Mouse (Mus musculus) kidney, adult 2 months (tissue): ENCODE data around the gene Stxbp6. TPM values are rescaled to one million over a fixed set of nuclear protein-coding genes. Genes with fewer than 3 reads are reported as not detected.
"Not testable (repeated sequence)": the region's sequence is repeated elsewhere in the genome, so short reads cannot be mapped to it uniquely, and the experiment has no call there.

Experiments used
- DNase-seq: peaks from one replicate; pipeline ENCODE4 v3.0.0; 2021
- H3K27ac ChIP-seq: fragments of 200-500 bp; 2 replicates; pipeline ENCODE4 v1.5.1; 2012; ENCODE audit warnings: low read depth, low read length, control low read depth, inconsistent platforms; ENCODE audit not compliant: insufficient read depth
- H3K27me3 ChIP-seq: fragments of 200-500 bp; replicated peaks from 2 replicates; pipeline ENCODE4 v1.6.1; 2012; ENCODE audit warnings: mild to moderate bottlenecking, moderate library complexity, low read length, inconsistent platforms; ENCODE audit not compliant: control insufficient read depth, insufficient read depth
- H3K36me3 ChIP-seq: fragments of 200-500 bp; 2 replicates; pipeline ENCODE4 v1.6.1; 2012; ENCODE audit warnings: mild to moderate bottlenecking, moderate library complexity, low read length, inconsistent platforms; ENCODE audit not compliant: control insufficient read depth, insufficient read depth
- H3K4me1 ChIP-seq: fragments of 200-500 bp; 2 replicates; pipeline ENCODE4 v1.6.1; 2011; ENCODE audit warnings: low read length; ENCODE audit not compliant: control insufficient read depth, insufficient read depth
- H3K4me3 ChIP-seq: fragments of 200-500 bp; 2 replicates; pipeline ENCODE4 v1.5.1; 2011; ENCODE audit warnings: mild to moderate bottlenecking, low read depth, low read length, control low read depth; ENCODE audit not compliant: insufficient read depth
- CTCF ChIP-seq: fragments of 200-500 bp; conservative IDR thresholded peaks from 2 replicates; pipeline ENCODE4 v1.5.1; 2011; ENCODE audit warnings: low read depth, mild to moderate bottlenecking, control low read depth, low read length, moderate library complexity, mixed read lengths; ENCODE audit not compliant: insufficient read depth, insufficient read length
- POLR2A ChIP-seq: fragments of 200-500 bp; IDR thresholded peaks from one replicate; pipeline ENCODE4 v1.6.1; 2011; ENCODE audit warnings: low read depth, low read length, control low read depth
- WGBS: fragments of 180-500 bp; shearing (Covaris S2); methylation state at CpG from one replicate; pipeline ENCODE4 v1.1.7; 2018; 5-methylcytosine and 5-hydroxymethylcytosine counted together
- polyA plus RNA-seq: library from polyadenylated mRNA; depleted of rRNA; stranded (reverse); fragments of >200 nt; gene quantifications from 2 replicates; pipeline ENCODE4 v1.2.3, GENCODE M21; 2012

Gene Stxbp6
- polyA plus RNA-seq, 1 experiment, result 19.3 TPM

- Histone ChIP-seq H3K27me3 (no peaks in the 10 kb centered on the region), H3K27ac (no peak overlapping the region), H3K4me3 (no peak overlapping the region), H3K36me3 (no peaks in the 10 kb centered on the region), H3K4me1 (no peaks in the 10 kb centered on the region)
- no peak for DNase-seq
- WGBS, result 75% methylated on average over 5 of the region's 5 CpGs
- TF ChIP-seq CTCF, result no peak
- no peak for TF ChIP-seq POLR2A
These were observed 21.2 kb downstream of the Stxbp6 start for GRCm38 (mm10) chr12:45053319-45053718.

DNA sequence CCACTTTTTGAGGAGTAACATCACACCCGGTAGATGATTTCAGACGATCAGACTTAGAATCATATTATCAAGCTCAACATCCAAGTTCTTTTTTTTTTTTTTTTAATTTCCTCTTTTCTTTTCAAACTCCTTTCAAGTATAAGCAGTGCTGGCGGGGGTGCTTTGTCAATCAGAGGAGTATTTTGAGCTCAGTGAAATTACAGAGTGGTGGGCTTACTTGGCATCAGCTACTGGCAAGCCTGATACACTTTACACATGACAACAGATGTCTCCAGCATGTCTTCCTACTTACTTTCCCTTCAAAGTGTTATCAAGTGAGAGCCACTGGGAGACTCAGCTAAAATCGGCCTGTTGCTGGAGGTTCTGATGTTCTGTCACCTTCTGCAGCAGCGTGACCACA lies 21.6 kb downstream of the Stxbp6 start:
- Histone ChIP-seq H3K4me1 (no peaks in the 10 kb centered on the region), H3K27me3 (no peaks in the 10 kb centered on the region), H3K36me3 (no peaks in the 10 kb centered on the region), H3K4me3 (no peak overlapping the region), H3K27ac (no peak overlapping the region)
- DNase-seq, result no peak
- WGBS, result 82% methylated on average over 5 of the region's 5 CpGs
- TF ChIP-seq POLR2A (no peak), CTCF (no peak)

DNA sequence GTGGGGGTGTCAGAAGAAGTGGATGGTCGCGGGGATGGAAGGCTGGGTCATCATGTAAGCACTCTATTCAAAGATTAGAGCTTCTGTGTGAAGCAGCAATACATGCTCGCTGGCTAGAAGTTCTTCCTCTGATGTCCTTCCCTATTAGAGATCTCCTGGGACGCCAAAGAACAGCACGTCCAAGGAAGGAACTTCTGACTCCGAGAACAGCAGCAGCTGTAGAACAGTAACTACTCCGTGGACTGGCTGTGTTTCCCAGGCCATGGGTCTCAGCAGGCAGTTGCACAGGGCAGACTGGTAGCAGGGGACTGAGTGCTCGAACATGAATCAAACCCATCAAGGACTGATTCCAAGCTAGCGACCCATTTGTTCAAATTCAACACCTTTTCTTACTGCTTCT lies 24.6 kb downstream of the Stxbp6 start:
- Histone ChIP-seq H3K4me1 (peaks cover 3% of the 10 kb centered on the region; the same call in 1 of the 2 replicates), H3K4me3 (no peak overlapping the region), H3K27me3 (no peaks in the 10 kb centered on the region), H3K27ac (no peak overlapping the region), H3K36me3 (no peaks in the 10 kb centered on the region)
- DNase-seq, result no peak
- TF ChIP-seq POLR2A (no peak), CTCF (no peak)
- WGBS, result 73% methylated on average over 9 of the region's 9 CpGs

DNA sequence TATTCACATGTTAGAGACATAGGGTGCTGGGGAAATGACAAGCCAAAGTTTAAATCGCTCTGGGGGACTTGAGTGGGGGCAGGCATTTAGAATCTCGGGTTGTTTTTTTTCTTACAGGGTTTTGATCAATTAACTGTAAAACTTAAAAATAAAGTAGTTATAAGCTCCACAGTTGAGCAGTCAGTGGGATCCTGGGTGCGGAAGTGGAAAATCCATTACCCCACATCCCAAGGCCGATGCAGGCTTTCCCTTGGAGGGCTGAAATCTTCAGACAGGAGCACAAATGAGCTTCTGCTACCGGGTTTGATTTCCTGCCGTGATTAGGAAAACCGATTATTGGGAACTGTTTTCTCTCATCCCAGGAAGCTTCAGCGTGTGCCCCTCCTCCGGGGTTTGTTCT lies 26.8 kb downstream of the Stxbp6 start:
- H3K4me1 ChIP-seq, H3K36me3 ChIP-seq, H3K27me3 ChIP-seq, H3K4me3 ChIP-seq, DNase-seq: not testable (repeated sequence)
- WGBS, result 35% methylated on average over 9 of the region's 9 CpGs
- H3K27ac ChIP-seq, result 0 out of 2 replicates have a peak overlapping the region, but pooled peaks have one; percentile 4

GRCm38 (mm10) chr12:45047172-45047571 lies 27.3 kb downstream of the Stxbp6 start:
- peak overlapping the region; percentile 4; the same call in 1 of the 2 replicates for H3K27ac ChIP-seq
- H3K4me1 ChIP-seq, result peaks cover 3% of the 10 kb centered on the region; the same call in 1 of the 2 replicates
- H3K4me3 ChIP-seq, result no peak overlapping the region
- DNase-seq, result peak; percentile 42
- TF ChIP-seq POLR2A (no peak), CTCF (no peak)
- no peaks in the 10 kb centered on the region for H3K36me3 ChIP-seq
- no peaks in the 10 kb centered on the region for H3K27me3 ChIP-seq
- WGBS, result 23% methylated on average over 4 of the region's 4 CpGs

DNA sequence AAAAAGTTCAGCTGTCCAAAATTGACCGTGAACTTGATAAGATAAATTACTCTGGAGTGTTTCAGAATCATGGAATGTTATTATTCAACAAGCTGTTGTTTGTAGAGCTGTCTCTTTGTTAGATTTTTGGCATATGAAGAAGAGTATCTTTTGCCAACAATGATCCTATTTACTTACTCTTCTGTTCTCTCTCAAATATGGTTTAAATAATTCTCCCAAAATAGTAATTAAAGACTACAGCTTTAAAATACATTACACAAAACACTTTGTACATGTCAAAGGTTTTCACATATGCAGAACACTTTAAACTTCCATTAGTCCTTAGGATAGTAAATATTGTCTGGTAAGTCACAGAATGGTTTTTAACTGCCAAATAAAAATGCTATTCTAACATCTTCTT lies 29.9 kb downstream of the Stxbp6 start:
- Histone ChIP-seq H3K36me3 (no peaks in the 10 kb centered on the region), H3K4me1 (peaks cover 3% of the 10 kb centered on the region; the same call in 1 of the 2 replicates), H3K27ac (no peak overlapping the region), H3K4me3 (no peak overlapping the region), H3K27me3 (no peaks in the 10 kb centered on the region)
- TF ChIP-seq CTCF, result no peak
- TF ChIP-seq POLR2A, result no peak
- 63% methylated on average over 1 of the region's 1 CpGs for WGBS
- DNase-seq, result no peak

DNA sequence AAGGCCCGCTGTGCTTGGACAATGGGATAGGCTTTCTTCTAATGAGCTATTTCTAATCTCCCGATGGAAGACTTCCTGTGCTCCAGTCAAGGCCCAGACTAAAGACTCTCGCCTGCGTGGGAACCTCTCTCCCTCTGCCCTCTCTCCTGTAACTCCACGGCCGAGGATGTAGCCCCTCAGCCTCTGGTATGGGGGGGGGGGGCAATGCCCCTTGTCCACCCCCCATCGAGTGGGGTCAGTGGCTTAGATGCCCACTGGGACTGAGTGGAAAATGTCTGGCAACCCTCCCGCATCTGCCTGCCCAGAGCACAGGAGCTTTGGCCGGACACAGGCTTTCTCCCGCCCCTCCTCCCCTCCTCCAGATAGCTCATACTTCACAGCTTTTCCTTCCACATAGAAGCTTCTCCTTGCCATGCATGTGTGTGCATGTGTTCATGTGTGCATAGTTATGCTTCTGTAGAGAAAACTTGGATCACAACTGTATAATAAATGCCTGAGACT lies 31.9 kb downstream of the Stxbp6 start:
- Histone ChIP-seq H3K27me3 (no peaks in the 10 kb centered on the region), H3K36me3 (no peaks in the 10 kb centered on the region), H3K4me1 (peaks cover 6% of the 10 kb centered on the region; the same call in 1 of the 2 replicates), H3K4me3 (no peak overlapping the region), H3K27ac (no peak overlapping the region)
- DNase-seq, result no peak
- WGBS, result 72% methylated on average over 10 of the region's 10 CpGs
- TF ChIP-seq POLR2A, result no peak
- TF ChIP-seq CTCF, result no peak

- Histone ChIP-seq H3K4me1 (peaks cover 7% of the 10 kb centered on the region; the same call in 1 of the 2 replicates), H3K27me3 (no peaks in the 10 kb centered on the region), H3K27ac (peak overlapping the region; percentile 60; the same call in 1 of the 2 replicates), H3K4me3 (no peak overlapping the region), H3K36me3 (no peaks in the 10 kb centered on the region)
- no peak for TF ChIP-seq CTCF
- TF ChIP-seq POLR2A, result no peak
- peak; percentile 73 for DNase-seq
- 50% methylated on average over 1 of the region's 1 CpGs for WGBS
These were observed 37.0 kb downstream of the Stxbp6 start for GRCm38 (mm10) chr12:45037496-45037895.
